Mouse (Mus musculus) lung, embryonic 16.5 days (tissue): ENCODE data around the gene Pcmt1. TPM values are rescaled to one million over a fixed set of nuclear protein-coding genes. Genes with fewer than 3 reads are reported as not detected.

ENCODE experiments used
- ATAC-seq: fragments of 200-750 bp; cut with Nextera tagmentation; 2 replicates; pipeline ENCODE4 v1.8.0; 2017; ENCODE audit warnings: low read depth, mild to moderate bottlenecking, moderate library complexity
- H3K27ac ChIP-seq: fragments of 300-500 bp; sonication (generic); 2 replicates; pipeline ENCODE4 v1.5.1; 2014; ENCODE audit warnings: mild to moderate bottlenecking, control low read depth, low read length
- H3K27me3 ChIP-seq: fragments of 300-500 bp; sonication (generic); 2 replicates; pipeline ENCODE4 v1.6.1; 2014; ENCODE audit warnings: low read depth, low read length, mixed read lengths; ENCODE audit not compliant: control insufficient read depth, insufficient read depth
- H3K36me3 ChIP-seq: fragments of 300-500 bp; sonication (generic); 2 replicates; pipeline ENCODE4 v1.6.1; 2014; ENCODE audit warnings: low read length; ENCODE audit not compliant: control insufficient read depth, insufficient read depth
- H3K4me1 ChIP-seq: fragments of 300-500 bp; sonication (generic); replicated peaks from 2 replicates; pipeline ENCODE4 v1.6.1; 2014; ENCODE audit warnings: low read length, mixed read lengths; ENCODE audit not compliant: control insufficient read depth, insufficient read depth
- H3K4me2 ChIP-seq: fragments of 300-500 bp; sonication (generic); 2 replicates; pipeline ENCODE4 v1.6.1; 2014; ENCODE audit warnings: low read depth, low read length, control low read depth
- H3K4me3 ChIP-seq: fragments of 300-500 bp; sonication (generic); 2 replicates; pipeline ENCODE4 v1.5.1; 2014; ENCODE audit warnings: mild to moderate bottlenecking, low read length, control low read depth
- H3K9ac ChIP-seq: fragments of 300-500 bp; sonication (generic); 2 replicates; pipeline ENCODE4 v1.6.1; 2014; ENCODE audit warnings: low read length, control low read depth
- H3K9me3 ChIP-seq: fragments of 300-500 bp; sonication (generic); 2 replicates; pipeline ENCODE4 v1.6.1; 2016; ENCODE audit warnings: low read length; ENCODE audit not compliant: control insufficient read depth
- WGBS: fragments of 180-500 bp; shearing (Covaris S2); extraction: QIAGEN DNeasy Blood & Tissue Kit; methylation state at CpG from one replicate; pipeline ENCODE4 v1.1.7; 2014; 5-methylcytosine and 5-hydroxymethylcytosine counted together
- polyA plus RNA-seq: library from polyadenylated mRNA; unstranded; fragments of >200 nt; fragmentation: Nextera tagmentation; extraction: Ambion mirVana; gene quantifications from 2 replicates; pipeline ENCODE4 v1.2.1, GENCODE M21; 2015

The Pcmt1 gene
- 122 and 126 TPM in 2 replicates for polyA plus RNA-seq

GRCm38 (mm10) chr10:7680731-7681301 lies at the start of gene Pcmt1, which contains the start of gene Lats1:
TSS of gene Pcmt1 (minus strand) at chr10:7681136.
TSS of gene Lats1 (plus strand) at chr10:7681214.
- ATAC-seq: peak; percentile 91
- H3K4me2 ChIP-seq: peak within 1 kb of the TSS; percentile 87
- no peaks in the 10 kb centered on the region for H3K27me3 ChIP-seq
- peaks cover 12% of the 10 kb centered on the region for H3K36me3 ChIP-seq
- H3K9ac ChIP-seq: peak within 1 kb of the TSS; percentile 99
- peak within 1 kb of the TSS; percentile 98 for H3K27ac ChIP-seq
- H3K4me1 ChIP-seq: peaks cover 26% of the 10 kb centered on the region
- H3K4me3 ChIP-seq: peak within 1 kb of the TSS; percentile 94
- no peaks in the 10 kb centered on the region for H3K9me3 ChIP-seq
- under 1% methylated on average over 55 of the region's 65 CpGs for WGBS

GRCm38 (mm10) chr10:7727011-7727410 lies 46.1 kb upstream of the Pcmt1 start:
- Histone ChIP-seq H3K4me3 (peak overlapping the region; percentile 68), H3K4me1 (peaks cover 2% of the 10 kb centered on the region; the same call in 1 of the 2 replicates), H3K27ac (no peak overlapping the region), H3K36me3 (no peaks in the 10 kb centered on the region), H3K9ac (peak overlapping the region; percentile 50; the same call in 1 of the 2 replicates), H3K9me3 (no peaks in the 10 kb centered on the region), H3K4me2 (peak overlapping the region; percentile 77), H3K27me3 (no peaks in the 10 kb centered on the region)
- 15% methylated on average over 3 of the region's 3 CpGs for WGBS
- ATAC-seq: no peak

GRCm38 (mm10) chr10:7726501-7726812 lies 45.5 kb upstream of the Pcmt1 start:
- H3K4me1 ChIP-seq: peaks cover 2% of the 10 kb centered on the region; the same call in 1 of the 2 replicates
- ATAC-seq: no peak
- H3K4me2 ChIP-seq: peak overlapping the region; percentile 77
- H3K9ac ChIP-seq: peak overlapping the region; percentile 72
- WGBS: 0% methylated on average over 8 of the region's 8 CpGs
- H3K27ac ChIP-seq: no peak overlapping the region; the same call in 1 of the 2 replicates
- H3K9me3 ChIP-seq: no peaks in the 10 kb centered on the region
- no peaks in the 10 kb centered on the region for H3K36me3 ChIP-seq
- peak overlapping the region; percentile 68 for H3K4me3 ChIP-seq
- no peaks in the 10 kb centered on the region for H3K27me3 ChIP-seq

GRCm38 (mm10) chr10:7725751-7726500 lies 45.0 kb upstream of the Pcmt1 start, which contains the start of gene Katna1:
TSS of gene Katna1 (plus strand) at chr10:7726000.
- H3K4me3 ChIP-seq: peak within 1 kb of the TSS; percentile 68
- H3K9ac ChIP-seq: peak within 1 kb of the TSS; percentile 72
- peak; percentile 99 for ATAC-seq
- H3K9me3 ChIP-seq: no peaks in the 10 kb centered on the region
- H3K27ac ChIP-seq: peak within 1 kb of the TSS; percentile 31
- WGBS: under 1% methylated on average over 49 of the region's 49 CpGs
- no peaks in the 10 kb centered on the region for H3K27me3 ChIP-seq
- no peaks in the 10 kb centered on the region for H3K36me3 ChIP-seq
- H3K4me1 ChIP-seq: peaks cover 2% of the 10 kb centered on the region; the same call in 1 of the 2 replicates
- peak within 1 kb of the TSS; percentile 77 for H3K4me2 ChIP-seq

GRCm38 (mm10) chr10:7715056-7715455 lies 34.1 kb upstream of the Pcmt1 start:
- H3K27me3 ChIP-seq: no peaks in the 10 kb centered on the region
- H3K4me3 ChIP-seq: no peak overlapping the region
- no peak overlapping the region for H3K4me2 ChIP-seq
- ATAC-seq: no peak
- WGBS: 69% methylated on average over 7 of the region's 7 CpGs
- H3K27ac ChIP-seq: no peak overlapping the region
- H3K4me1 ChIP-seq: no peaks in the 10 kb centered on the region
- H3K36me3 ChIP-seq: peaks cover 19% of the 10 kb centered on the region
- H3K9ac ChIP-seq: no peak overlapping the region
- no peaks in the 10 kb centered on the region for H3K9me3 ChIP-seq

- no peak overlapping the region for H3K27ac ChIP-seq
- 89% methylated on average over 13 of the region's 13 CpGs for WGBS
- H3K36me3 ChIP-seq: peaks cover 29% of the 10 kb centered on the region
- H3K4me2 ChIP-seq: no peak overlapping the region
- ATAC-seq: no peak
- H3K4me1 ChIP-seq: no peaks in the 10 kb centered on the region
- no peak overlapping the region for H3K4me3 ChIP-seq
- H3K27me3 ChIP-seq: no peaks in the 10 kb centered on the region
- no peaks in the 10 kb centered on the region for H3K9me3 ChIP-seq
- no peak overlapping the region for H3K9ac ChIP-seq
Observed at GRCm38 (mm10) chr10:7712506-7712905, 31.6 kb upstream of the Pcmt1 start.

- Histone ChIP-seq H3K36me3 (peaks cover 40% of the 10 kb centered on the region), H3K4me2 (no peak overlapping the region), H3K9me3 (no peaks in the 10 kb centered on the region), H3K4me1 (no peaks in the 10 kb centered on the region), H3K9ac (no peak overlapping the region), H3K27me3 (no peaks in the 10 kb centered on the region), H3K27ac (no peak overlapping the region), H3K4me3 (no peak overlapping the region)
- 87% methylated on average over 5 of the region's 5 CpGs for WGBS
- no peak for ATAC-seq
Observed at GRCm38 (mm10) chr10:7710121-7710520, 29.2 kb upstream of the Pcmt1 start.

GRCm38 (mm10) chr10:7702586-7702985 lies 21.6 kb upstream of the Pcmt1 start:
- Histone ChIP-seq H3K36me3 (peaks cover 57% of the 10 kb centered on the region), H3K27me3 (no peaks in the 10 kb centered on the region), H3K9ac (no peak overlapping the region), H3K4me3 (no peak overlapping the region), H3K27ac (no peak overlapping the region), H3K4me1 (no peaks in the 10 kb centered on the region), H3K4me2 (no peak overlapping the region), H3K9me3 (no peaks in the 10 kb centered on the region)
- ATAC-seq: no peak
- WGBS: 91% methylated on average over 6 of the region's 6 CpGs

GRCm38 (mm10) chr10:7700120-7700519 lies 19.2 kb upstream of the Pcmt1 start:
- Histone ChIP-seq H3K27me3 (no peaks in the 10 kb centered on the region), H3K36me3 (peaks cover 56% of the 10 kb centered on the region), H3K4me3 (no peak overlapping the region), H3K27ac (no peak overlapping the region), H3K4me2 (no peak overlapping the region), H3K9me3 (no peaks in the 10 kb centered on the region), H3K4me1 (no peaks in the 10 kb centered on the region), H3K9ac (no peak overlapping the region)
- no peak for ATAC-seq
- WGBS: 76% methylated on average over 3 of the region's 3 CpGs
